8 mouse cellular contexts compared by ENCODE assay signal in genomic region chr9:113441770-113442411, GRCm38 (mm10).
DNase-seq lines count a peak whose midpoint lies in the region; ATAC-seq lines count a peak whose summit lies in the region.

No protein-coding gene starts in this region.

- peak; percentile 78 for DNase-seq in NIH3T3 (ENCODE audit: low read depth)
- peak; percentile 86 for DNase-seq in cerebellum, adult 8-10 months
- peak; percentile 59 to 92 for DNase-seq in frontal cortex, adult 2 months (ENCODE audit: extremely low spot score in 1 of 2, low spot score in 1 of 2)
- peak; percentile 81 to 87 for DNase-seq in layer of hippocampus, postnatal 10 days (ENCODE audit: low spot score in 2 of 2)
- peak; percentile 63 for DNase-seq in ovary, postnatal 36 days (ENCODE audit: low spot score)
- peak; percentile 77 for DNase-seq in urinary bladder, postnatal 14 days (ENCODE audit: low spot score)

- H3K4me1 ChIP-seq in hindbrain, embryonic 12.5 days = 0 out of 2 replicates have a peak, but pooled peaks cover 2% of the 10 kb centered on the region
- H3K4me1 ChIP-seq in lung, embryonic 16.5 days (replicated peaks; ENCODE audit: control insufficient read depth, insufficient read depth, low read length) = no peaks in the 10 kb centered on the region

- H3K4me2 ChIP-seq in hindbrain, embryonic 12.5 days (replicated peaks) = peak overlapping the region; percentile 51
- peak overlapping the region; percentile 62 for H3K4me2 ChIP-seq in lung, embryonic 16.5 days (ENCODE audit: low read depth, low read length)

- no peak overlapping the region for H3K9ac ChIP-seq in hindbrain, embryonic 12.5 days
- H3K9ac ChIP-seq in lung, embryonic 16.5 days (ENCODE audit: low read length) = no peak overlapping the region

- H3K27ac ChIP-seq in hindbrain, embryonic 12.5 days = no peak overlapping the region
- no peak overlapping the region for H3K27ac ChIP-seq in lung, embryonic 16.5 days (ENCODE audit: low read length)

- peak overlapping the region; percentile 26 for H3K4me3 ChIP-seq in hindbrain, embryonic 12.5 days
- peak overlapping the region; percentile 45 for H3K4me3 ChIP-seq in lung, embryonic 16.5 days (ENCODE audit: low read length)

- ATAC-seq in hindbrain, embryonic 12.5 days (ENCODE audit: low FRiP score) = peak; percentile 79
- peak; percentile 73 for ATAC-seq in lung, embryonic 16.5 days (ENCODE audit: low read depth)

- WGBS in hindbrain, embryonic 12.5 days = 10% methylated on average over 21 of the region's 21 CpGs
- WGBS in lung, embryonic 16.5 days = 8% methylated on average over 21 of the region's 21 CpGs

- no peaks in the 10 kb centered on the region for H3K27me3 ChIP-seq in hindbrain, embryonic 12.5 days
- no peaks in the 10 kb centered on the region for H3K27me3 ChIP-seq in lung, embryonic 16.5 days (ENCODE audit: control insufficient read depth, insufficient read depth, low read depth, low read length)

- no peaks in the 10 kb centered on the region for H3K9me3 ChIP-seq in hindbrain, embryonic 12.5 days (replicated peaks)
- no peaks in the 10 kb centered on the region for H3K9me3 ChIP-seq in lung, embryonic 16.5 days (ENCODE audit: control insufficient read depth, low read length)

- H3K36me3 ChIP-seq in hindbrain, embryonic 12.5 days = no peaks in the 10 kb centered on the region
- no peaks in the 10 kb centered on the region for H3K36me3 ChIP-seq in lung, embryonic 16.5 days (ENCODE audit: control insufficient read depth, insufficient read depth, low read length)
